Mouse (Mus musculus) spleen, adult 2 months (tissue): ENCODE results near the gene Tns3.

Source experiments
- CTCF ChIP-seq: fragments of 200-500 bp; IDR thresholded peaks from 2 replicates; pipeline ENCODE4 v1.5.1; 2011; ENCODE audit warnings: mild to moderate bottlenecking, inconsistent platforms; ENCODE audit not compliant: insufficient read depth, insufficient read length, insufficient replicate concordance; ENCODE audit errors: extremely low read depth
- POLR2A ChIP-seq: fragments of 200-500 bp; IDR thresholded peaks from 2 replicates; pipeline ENCODE4 v1.6.1; 2011; ENCODE audit warnings: low read depth, low read length, inconsistent platforms

- TF ChIP-seq CTCF (no peak), POLR2A (no peak)
Observed at GRCm38 (mm10) chr11:8689515-8689914, 25.2 kb upstream of the Tns3 start.
